Mouse (Mus musculus) liver, embryonic 15.5 days (tissue): ENCODE results near the gene Fam129c. TPM values are rescaled to one million over a fixed set of nuclear protein-coding genes. Genes with fewer than 3 reads are reported as not detected.

Experiments
- ATAC-seq: fragments of 200-750 bp; cut with Nextera tagmentation; 2 replicates; pipeline ENCODE4 v1.8.0; 2017; ENCODE audit warnings: moderate number of reproducible peaks, mild to moderate bottlenecking, moderate library complexity; ENCODE audit not compliant: insufficient read depth
- H3K27ac ChIP-seq: fragments of 300-500 bp; sonication (generic); replicated peaks from 2 replicates; pipeline ENCODE4 v1.5.1; 2015; ENCODE audit warnings: mild to moderate bottlenecking, inconsistent platforms
- H3K27me3 ChIP-seq: fragments of 300-500 bp; sonication (generic); 2 replicates; pipeline ENCODE4 v1.6.1; 2015; ENCODE audit warnings: mild to moderate bottlenecking, inconsistent platforms
- H3K36me3 ChIP-seq: fragments of 300-500 bp; sonication (generic); replicated peaks from 2 replicates; pipeline ENCODE4 v1.6.1; 2015; ENCODE audit warnings: moderate library complexity, mild to moderate bottlenecking, inconsistent platforms
- H3K4me1 ChIP-seq: fragments of 300-500 bp; sonication (generic); replicated peaks from 2 replicates; pipeline ENCODE4 v1.6.1; 2015; ENCODE audit warnings: inconsistent platforms
- H3K4me2 ChIP-seq: fragments of 300-500 bp; sonication (generic); 2 replicates; pipeline ENCODE4 v1.6.1; 2015; ENCODE audit warnings: moderate library complexity, mild to moderate bottlenecking, inconsistent platforms
- H3K4me3 ChIP-seq: fragments of 300-500 bp; sonication (generic); replicated peaks from 2 replicates; pipeline ENCODE4 v1.5.1; 2015; ENCODE audit warnings: mild to moderate bottlenecking, inconsistent platforms
- H3K9ac ChIP-seq: fragments of 300-500 bp; sonication (generic); 2 replicates; pipeline ENCODE4 v1.6.1; 2015; ENCODE audit warnings: moderate library complexity, mild to moderate bottlenecking, inconsistent platforms
- H3K9me3 ChIP-seq: fragments of 300-500 bp; sonication (generic); replicated peaks from 2 replicates; pipeline ENCODE4 v1.6.1; 2016; ENCODE audit warnings: inconsistent platforms
- WGBS: fragments of 180-500 bp; shearing (Covaris S2); methylation state at CpG from one replicate; pipeline ENCODE4 v1.1.7; 2015; ENCODE audit warnings: mixed read lengths; ENCODE audit not compliant: insufficient replicate concordance; 5-methylcytosine and 5-hydroxymethylcytosine counted together
- polyA plus RNA-seq: library from polyadenylated mRNA; unstranded; fragments of >200 nt; fragmentation: Nextera tagmentation; extraction: Ambion mirVana; gene quantifications from 2 replicates; pipeline ENCODE4 v1.2.1, GENCODE M21; 2015

Fam129c gene
- polyA plus RNA-seq: 0.99 and 1.4 TPM in 2 replicates

DNA sequence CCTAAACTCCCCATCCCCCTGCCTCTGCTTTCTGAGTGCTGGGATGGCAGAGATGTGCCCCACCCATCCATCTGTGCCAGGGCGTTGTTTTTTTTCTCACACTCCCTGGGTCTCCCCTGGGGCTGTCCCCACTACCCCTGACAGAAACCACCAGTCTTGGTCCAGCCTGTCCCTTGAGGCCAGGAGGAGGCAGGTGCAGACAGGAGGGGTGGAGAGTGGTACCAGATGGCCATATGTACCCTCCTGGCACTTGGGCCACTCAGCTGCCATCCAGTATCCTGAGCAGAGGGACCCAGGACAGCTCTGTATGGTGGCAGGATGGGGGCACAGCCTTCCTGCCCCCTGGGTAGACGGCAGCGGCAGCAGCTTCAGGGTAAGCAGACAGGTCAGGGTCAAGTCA lies at the start of gene Fam129c:
Fam129c (plus strand) TSS at position 198 of the 400 bp plus-strand sequence.
- H3K9me3 ChIP-seq: no peaks in the 10 kb centered on the region
- no peak within 1 kb of the TSS for H3K4me3 ChIP-seq
- peaks cover 26% of the 10 kb centered on the region for H3K27me3 ChIP-seq
- no peak within 1 kb of the TSS for H3K4me2 ChIP-seq
- peaks cover 41% of the 10 kb centered on the region for H3K4me1 ChIP-seq
- no peak within 1 kb of the TSS for H3K9ac ChIP-seq
- WGBS: 63% methylated on average over 3 of the region's 3 CpGs
- no peaks in the 10 kb centered on the region; the same call in 1 of the 2 replicates for H3K36me3 ChIP-seq
- ATAC-seq: no peak
- H3K27ac ChIP-seq: no peak within 1 kb of the TSS

DNA sequence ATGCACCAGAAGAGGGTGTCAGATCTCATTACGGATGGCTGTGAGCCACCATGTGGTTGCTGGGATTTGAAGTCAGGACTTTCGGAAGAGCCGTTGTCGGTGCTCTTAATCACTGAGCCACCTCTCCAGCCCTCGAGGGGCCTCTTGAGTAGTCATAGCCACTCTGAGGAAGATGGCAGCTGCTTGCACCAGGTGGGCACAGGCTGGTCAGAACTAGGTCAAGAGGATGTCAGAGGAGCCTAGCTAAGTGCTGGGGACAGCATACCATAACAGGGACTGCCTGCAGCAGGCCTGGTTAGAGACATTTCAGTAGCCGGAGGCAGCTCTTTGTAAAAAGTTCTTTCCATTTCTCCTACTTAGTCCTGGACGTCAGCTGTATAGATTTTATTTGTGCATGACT lies 46.7 kb upstream of the Fam129c start:
- Histone ChIP-seq H3K4me1 (peaks cover 10% of the 10 kb centered on the region), H3K4me2 (no peak overlapping the region), H3K36me3 (peaks cover 22% of the 10 kb centered on the region), H3K27me3 (no peaks in the 10 kb centered on the region), H3K27ac (no peak overlapping the region), H3K9ac (no peak overlapping the region), H3K9me3 (no peaks in the 10 kb centered on the region), H3K4me3 (no peak overlapping the region)
- 61% methylated on average over 7 of the region's 7 CpGs for WGBS
- no peak for ATAC-seq

DNA sequence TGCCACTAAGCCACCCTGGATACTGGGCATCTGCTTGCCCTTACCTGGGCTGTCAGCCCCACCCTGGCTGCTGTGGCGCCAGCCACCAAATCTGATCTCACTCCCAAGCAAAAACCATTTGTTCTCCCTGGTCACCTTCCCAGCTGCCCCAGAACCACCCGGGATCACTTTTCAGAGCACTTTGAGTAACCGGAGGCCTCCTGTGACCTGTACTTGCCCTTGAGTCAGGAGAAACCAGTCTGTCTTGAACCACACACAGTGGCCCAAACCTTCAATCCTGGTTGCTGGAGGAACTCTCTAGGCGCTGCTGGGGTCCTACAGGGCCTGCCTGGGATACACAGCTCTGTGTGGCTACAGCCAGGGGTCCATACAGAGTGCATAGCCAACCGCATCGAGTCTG lies 44.7 kb upstream of the Fam129c start:
- H3K4me2 ChIP-seq: no peak overlapping the region
- ATAC-seq: no peak
- no peaks in the 10 kb centered on the region for H3K9me3 ChIP-seq
- peaks cover 18% of the 10 kb centered on the region for H3K27me3 ChIP-seq
- H3K4me3 ChIP-seq: no peak overlapping the region
- H3K9ac ChIP-seq: no peak overlapping the region
- WGBS: 59% methylated on average over 6 of the region's 6 CpGs
- no peak overlapping the region for H3K27ac ChIP-seq
- peaks cover 9% of the 10 kb centered on the region for H3K36me3 ChIP-seq
- peaks cover 10% of the 10 kb centered on the region for H3K4me1 ChIP-seq

DNA sequence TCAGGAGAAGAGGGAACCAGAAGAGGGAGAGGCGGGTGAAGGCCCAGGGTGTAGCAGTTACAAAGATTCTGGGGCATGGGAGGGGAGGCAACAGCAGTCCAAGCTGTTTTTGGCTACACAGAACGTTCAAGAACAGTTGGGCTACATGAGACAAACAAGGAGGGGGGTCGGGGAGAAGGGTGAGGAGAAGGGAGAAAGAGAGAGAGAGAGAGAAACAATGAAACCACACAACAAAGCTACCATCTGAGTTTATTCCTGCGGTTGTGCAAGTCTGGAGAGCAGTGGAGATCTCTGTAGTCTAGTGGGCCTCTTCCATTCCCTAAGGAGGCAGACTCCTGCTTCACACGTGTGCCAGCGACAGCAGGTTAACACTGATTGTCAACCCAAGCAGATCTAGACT lies 43.4 kb upstream of the Fam129c start:
- no peaks in the 10 kb centered on the region for H3K36me3 ChIP-seq
- no peak overlapping the region for H3K9ac ChIP-seq
- peaks cover 23% of the 10 kb centered on the region for H3K4me1 ChIP-seq
- H3K9me3 ChIP-seq: no peaks in the 10 kb centered on the region
- no peak overlapping the region for H3K4me3 ChIP-seq
- H3K27me3 ChIP-seq: peaks cover 30% of the 10 kb centered on the region
- no peak for ATAC-seq
- H3K27ac ChIP-seq: no peak overlapping the region
- H3K4me2 ChIP-seq: no peak overlapping the region
- 45% methylated on average over 6 of the region's 6 CpGs for WGBS

DNA sequence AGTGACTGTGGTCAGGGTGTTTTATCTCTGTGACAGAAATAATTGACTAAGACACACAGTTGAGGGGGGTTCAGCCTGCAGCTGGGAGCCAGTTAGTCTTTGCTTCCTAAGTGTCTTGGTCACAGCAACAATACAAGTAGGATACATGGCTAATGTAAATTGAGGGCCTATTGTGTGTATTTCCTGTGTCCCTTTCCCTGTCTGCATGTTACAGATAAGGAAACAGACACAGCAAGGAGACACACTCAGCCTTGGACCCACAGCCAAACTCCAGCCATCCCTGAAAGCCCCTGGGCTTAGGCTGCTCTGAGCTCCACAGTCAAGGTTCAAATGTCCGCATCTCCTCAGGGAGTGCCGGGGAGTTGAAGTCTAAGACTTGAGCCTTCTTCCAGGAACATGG lies 42.8 kb upstream of the Fam129c start:
- no peaks in the 10 kb centered on the region for H3K36me3 ChIP-seq
- WGBS: 72% methylated on average over 2 of the region's 2 CpGs
- peaks cover 29% of the 10 kb centered on the region for H3K4me1 ChIP-seq
- H3K4me2 ChIP-seq: no peak overlapping the region
- H3K9ac ChIP-seq: no peak overlapping the region
- H3K27me3 ChIP-seq: peaks cover 37% of the 10 kb centered on the region
- no peak overlapping the region for H3K4me3 ChIP-seq
- ATAC-seq: no peak
- no peaks in the 10 kb centered on the region for H3K9me3 ChIP-seq
- H3K27ac ChIP-seq: no peak overlapping the region

DNA sequence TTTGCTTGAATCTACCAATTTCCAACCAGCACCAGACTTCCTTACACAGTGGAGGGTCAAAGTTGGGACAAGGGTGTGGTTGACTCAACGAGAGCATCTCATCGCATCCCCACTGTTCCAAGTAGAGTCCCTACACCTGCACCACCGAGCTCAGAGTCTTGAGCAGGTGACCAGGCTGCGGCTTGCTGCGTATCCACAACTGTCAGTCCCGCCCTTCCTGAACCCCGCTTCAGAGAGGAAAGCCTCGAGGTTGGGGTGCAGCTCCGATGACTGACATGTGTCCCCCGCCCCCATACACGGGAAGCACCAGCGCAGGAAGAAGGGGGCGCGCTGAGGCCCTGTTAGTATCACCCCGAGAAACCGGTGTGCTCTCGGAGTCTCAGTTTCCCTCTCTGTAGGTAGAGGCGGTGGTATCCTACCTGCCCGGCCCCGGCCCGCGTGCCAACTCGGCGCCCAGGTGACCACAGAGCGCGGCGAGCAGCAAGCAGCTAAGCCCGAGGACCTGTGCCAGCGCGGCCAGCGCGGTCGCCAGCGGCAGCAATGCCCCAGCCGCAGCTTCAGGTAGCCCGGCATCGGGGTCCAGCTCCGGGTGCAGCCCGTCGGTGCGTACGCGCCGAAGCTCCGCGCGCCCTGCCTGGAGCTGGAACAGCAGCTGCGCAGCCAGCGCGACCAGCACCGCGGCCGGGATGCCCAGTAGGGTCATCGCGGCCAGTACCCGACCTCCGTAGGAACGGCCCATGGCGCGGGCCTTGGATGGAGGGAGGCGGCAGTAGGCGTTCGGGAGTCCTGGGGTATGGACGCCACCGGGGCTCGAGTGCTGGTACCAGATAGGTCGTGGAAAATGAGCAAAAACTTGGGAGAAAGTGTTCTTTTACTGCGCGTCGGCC lies 39.1 kb upstream of the Fam129c start, which contains the start of gene Tmem221:
Tmem221 (minus strand) TSS at position 801 of the 887 bp plus-strand sequence.
- Histone ChIP-seq H3K27ac (no peak within 1 kb of the TSS), H3K4me3 (peak within 1 kb of the TSS; percentile 54), H3K9ac (peak within 1 kb of the TSS; percentile 39; the same call in 1 of the 2 replicates), H3K4me2 (peak within 1 kb of the TSS; percentile 82), H3K4me1 (peaks cover 50% of the 10 kb centered on the region), H3K9me3 (no peaks in the 10 kb centered on the region), H3K36me3 (no peaks in the 10 kb centered on the region), H3K27me3 (peaks cover 65% of the 10 kb centered on the region)
- peak; percentile 17; the same call in 1 of the 2 replicates for ATAC-seq
- 4% methylated on average over 70 of the region's 70 CpGs for WGBS

DNA sequence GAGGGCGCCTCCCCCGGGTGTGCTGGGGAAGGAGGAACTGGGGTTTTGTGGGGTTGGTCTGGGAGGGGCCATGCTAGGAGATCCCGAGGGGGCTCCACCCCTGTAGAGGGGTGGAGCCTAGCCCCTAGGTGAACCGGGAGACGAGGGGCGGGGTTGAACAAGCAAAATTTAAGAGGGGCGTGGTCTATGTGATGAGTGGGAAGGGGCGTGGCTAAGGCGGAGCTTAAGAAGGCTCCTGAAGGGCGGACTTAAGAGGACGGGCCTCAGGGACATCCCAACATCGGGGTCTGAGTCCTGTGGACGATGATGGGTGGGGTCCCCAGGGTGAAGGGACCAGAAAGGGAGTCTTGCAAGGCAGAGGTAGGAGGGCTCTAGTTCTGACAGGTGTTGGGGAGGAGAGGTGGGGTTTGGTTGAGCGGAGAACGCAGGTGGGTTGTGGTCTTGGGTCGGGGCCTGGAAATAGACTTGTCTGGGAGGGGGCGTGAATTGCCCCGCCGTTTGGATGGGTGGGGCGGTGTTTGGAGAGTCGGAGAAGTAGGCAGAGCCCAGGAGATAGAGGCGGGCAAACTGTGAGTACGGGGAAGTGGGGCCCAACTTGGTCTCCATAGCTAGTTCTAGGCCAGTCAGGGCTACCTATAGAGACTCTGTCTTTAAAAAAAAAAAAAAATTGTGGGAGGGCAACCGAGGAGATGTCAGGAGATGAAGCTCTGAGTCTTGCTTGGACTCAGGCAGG lies 38.3 kb upstream of the Fam129c start:
- H3K4me2 ChIP-seq: peak overlapping the region; percentile 82
- no peaks in the 10 kb centered on the region for H3K36me3 ChIP-seq
- no peak overlapping the region for H3K27ac ChIP-seq
- peak; percentile 74 for ATAC-seq
- H3K9me3 ChIP-seq: no peaks in the 10 kb centered on the region; the same call in 1 of the 2 replicates
- peaks cover 65% of the 10 kb centered on the region for H3K27me3 ChIP-seq
- no peak overlapping the region for H3K9ac ChIP-seq
- H3K4me3 ChIP-seq: peak overlapping the region; percentile 54
- peaks cover 50% of the 10 kb centered on the region for H3K4me1 ChIP-seq
- WGBS: 3% methylated on average over 24 of the region's 24 CpGs

DNA sequence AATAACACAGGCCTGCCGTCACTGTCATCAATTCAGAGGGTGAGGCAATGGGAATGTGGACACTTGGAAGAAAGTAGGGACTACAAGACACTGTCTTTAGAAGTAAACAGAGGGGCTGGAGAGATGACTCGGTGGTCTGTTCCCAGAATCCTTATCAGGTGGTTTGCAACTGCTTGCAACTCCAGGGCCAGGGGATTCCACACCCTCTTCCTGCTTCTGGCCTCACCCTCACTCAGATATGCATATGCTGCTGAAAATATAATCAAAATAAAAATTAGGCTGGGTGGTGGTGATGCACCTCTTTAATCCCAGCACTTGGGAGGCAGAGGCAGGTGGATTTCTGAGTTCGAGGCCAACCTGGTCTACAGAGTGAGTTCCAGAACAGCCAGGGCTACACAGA lies 37.4 kb upstream of the Fam129c start:
- Histone ChIP-seq H3K4me3 (no peak overlapping the region), H3K4me2 (no peak overlapping the region), H3K27me3 (peaks cover 65% of the 10 kb centered on the region), H3K27ac (no peak overlapping the region), H3K9me3 (no peaks in the 10 kb centered on the region; the same call in 1 of the 2 replicates), H3K4me1 (peaks cover 41% of the 10 kb centered on the region), H3K36me3 (no peaks in the 10 kb centered on the region), H3K9ac (no peak overlapping the region)
- WGBS: 30% methylated on average over 3 of the region's 3 CpGs
- ATAC-seq: no peak

DNA sequence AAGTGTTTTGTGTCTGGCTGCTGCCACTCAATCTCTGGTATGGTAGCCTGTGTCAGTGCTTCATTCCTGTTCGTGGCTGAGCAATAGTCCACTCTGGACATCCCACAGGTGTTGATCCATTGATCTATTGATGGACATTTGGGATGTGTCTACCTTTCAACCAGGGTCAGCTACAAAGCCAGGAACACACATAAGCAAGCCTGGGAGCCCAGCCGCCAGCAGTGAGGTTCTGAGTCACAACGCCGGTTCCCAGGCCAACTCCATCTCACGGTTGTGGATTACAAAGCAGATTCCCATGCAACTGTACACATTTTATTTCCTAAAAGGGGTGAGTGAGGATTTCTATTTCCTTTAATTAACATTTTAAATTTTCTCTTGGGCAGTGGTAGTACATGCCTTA lies 36.7 kb upstream of the Fam129c start:
- 82% methylated on average over 5 of the region's 5 CpGs for WGBS
- H3K4me1 ChIP-seq: peaks cover 41% of the 10 kb centered on the region

DNA sequence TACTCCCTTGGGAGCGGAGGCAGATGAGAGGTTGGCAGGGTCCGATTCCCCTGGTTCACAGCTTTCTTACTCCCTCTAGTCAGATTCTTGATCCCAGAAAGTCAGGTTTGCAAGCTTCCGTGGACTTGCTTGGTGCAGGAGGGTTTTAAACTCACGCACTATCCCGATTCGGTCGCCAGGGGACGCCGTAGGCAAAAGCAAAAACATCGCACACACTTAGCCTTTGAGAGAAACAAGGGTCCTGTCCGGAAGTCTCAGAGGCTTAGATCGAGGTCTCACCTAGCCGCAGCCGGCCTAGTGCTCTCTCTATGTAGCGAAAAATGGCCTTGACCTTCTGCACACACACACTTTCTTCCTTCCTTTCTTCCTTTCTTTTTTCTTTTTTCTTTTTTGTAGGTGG lies 36.0 kb upstream of the Fam129c start:
- no peak overlapping the region for H3K4me3 ChIP-seq
- ATAC-seq: no peak
- 4% methylated on average over 15 of the region's 15 CpGs for WGBS
- H3K9ac ChIP-seq: no peak overlapping the region
- no peak overlapping the region for H3K27ac ChIP-seq
- no peaks in the 10 kb centered on the region; the same call in 1 of the 2 replicates for H3K9me3 ChIP-seq
- peaks cover 41% of the 10 kb centered on the region for H3K4me1 ChIP-seq
- no peaks in the 10 kb centered on the region for H3K36me3 ChIP-seq
- no peak overlapping the region; the same call in 1 of the 2 replicates for H3K4me2 ChIP-seq
- H3K27me3 ChIP-seq: peaks cover 65% of the 10 kb centered on the region

More for the DNA sequence above, 36.7 kb upstream of the Fam129c start:
- no peaks in the 10 kb centered on the region for H3K36me3 ChIP-seq
- no peaks in the 10 kb centered on the region; the same call in 1 of the 2 replicates for H3K9me3 ChIP-seq
- no peak overlapping the region for H3K4me3 ChIP-seq
- H3K27me3 ChIP-seq: peaks cover 65% of the 10 kb centered on the region
- H3K27ac ChIP-seq: no peak overlapping the region
- H3K4me2 ChIP-seq: no peak overlapping the region
- ATAC-seq: no peak
- no peak overlapping the region for H3K9ac ChIP-seq

DNA sequence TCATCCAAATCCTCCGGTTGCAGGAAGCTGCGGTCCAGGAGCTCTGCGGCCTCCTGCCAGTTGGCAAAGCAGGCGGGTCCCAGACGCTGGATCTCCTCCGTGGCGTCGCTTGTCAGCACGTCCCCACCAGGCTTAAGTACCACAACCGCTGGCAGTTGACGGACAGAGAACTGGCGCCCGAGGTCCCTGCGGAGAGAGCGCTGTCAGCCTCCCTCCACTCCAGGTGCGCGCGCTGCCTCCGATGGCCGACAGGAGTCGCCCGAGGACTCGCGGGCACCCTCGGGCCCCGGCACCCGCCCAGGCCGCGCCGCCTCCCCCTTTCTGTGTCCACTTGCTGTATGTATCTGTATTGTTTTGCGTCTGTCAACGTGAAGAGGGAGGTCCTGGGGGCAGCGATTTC lies 34.7 kb upstream of the Fam129c start:
- Histone ChIP-seq H3K36me3 (no peaks in the 10 kb centered on the region), H3K9ac (no peak overlapping the region), H3K27ac (no peak overlapping the region), H3K4me2 (peak overlapping the region; percentile 48), H3K4me1 (peaks cover 40% of the 10 kb centered on the region), H3K27me3 (peaks cover 61% of the 10 kb centered on the region), H3K9me3 (no peaks in the 10 kb centered on the region; the same call in 1 of the 2 replicates), H3K4me3 (peak overlapping the region; percentile 18; the same call in 1 of the 2 replicates)
- no peak for ATAC-seq
- WGBS: under 1% methylated on average over 33 of the region's 33 CpGs
